Mouse (Mus musculus) limb, embryonic 14.5 days (tissue): ENCODE measurements around the gene Calm3. TPM values are rescaled to one million over a fixed set of nuclear protein-coding genes. Genes with fewer than 3 reads are reported as not detected.
A peak's percentile ranks its signal among the peaks of the same experiment; 100 is the strongest.

Source experiments
- ATAC-seq: fragments of 200-750 bp; cut with Nextera tagmentation; 2 replicates; pipeline ENCODE4 v1.8.0; 2017; ENCODE audit warnings: low read depth, moderate number of reproducible peaks, moderate TSS enrichment; ENCODE audit not compliant: low FRiP score
- DNase-seq: peaks from one replicate; pipeline ENCODE4 v3.0.0-alpha.2; 2015; ENCODE audit warnings: low spot score
- H3K27ac ChIP-seq: fragments of 300-500 bp; sonication (generic); replicated peaks from 2 replicates; pipeline ENCODE4 v1.5.1; 2014; ENCODE audit warnings: low read depth, mild to moderate bottlenecking, low read length, moderate library complexity, mixed read lengths
- H3K27me3 ChIP-seq: fragments of 300-500 bp; sonication (generic); 2 replicates; pipeline ENCODE4 v1.6.1; 2014; ENCODE audit warnings: low read length, mixed read lengths; ENCODE audit not compliant: control insufficient read depth, insufficient read depth
- H3K36me3 ChIP-seq: fragments of 300-500 bp; sonication (generic); 2 replicates; pipeline ENCODE4 v1.6.1; 2014; ENCODE audit warnings: mild to moderate bottlenecking, low read length, moderate library complexity, mixed read lengths; ENCODE audit not compliant: control insufficient read depth, insufficient read depth
- H3K4me1 ChIP-seq: fragments of 300-500 bp; sonication (generic); 2 replicates; pipeline ENCODE4 v1.6.1; 2014; ENCODE audit warnings: antibody characterized with exemption, low read length, mixed read lengths; ENCODE audit not compliant: control insufficient read depth, insufficient read depth
- H3K4me2 ChIP-seq: fragments of 300-500 bp; sonication (generic); replicated peaks from 2 replicates; pipeline ENCODE4 v1.6.1; 2014; ENCODE audit warnings: low read depth, mild to moderate bottlenecking, low read length, moderate library complexity; ENCODE audit not compliant: severe bottlenecking
- H3K4me3 ChIP-seq: fragments of 300-500 bp; sonication (generic); replicated peaks from 2 replicates; pipeline ENCODE4 v1.5.1; 2014; ENCODE audit warnings: low read length
- H3K9ac ChIP-seq: fragments of 300-500 bp; sonication (generic); 2 replicates; pipeline ENCODE4 v1.6.1; 2014; ENCODE audit warnings: mild to moderate bottlenecking, low read depth, low read length, moderate library complexity; ENCODE audit not compliant: severe bottlenecking
- H3K9me3 ChIP-seq: fragments of 300-500 bp; sonication (generic); 2 replicates; pipeline ENCODE4 v1.6.1; 2016; ENCODE audit warnings: low read length; ENCODE audit not compliant: control insufficient read depth
- POLR2A ChIP-seq: fragments of 200-500 bp; IDR thresholded peaks from 2 replicates; pipeline ENCODE4 v1.8.0; 2012; ENCODE audit warnings: inconsistent platforms, mild to moderate bottlenecking, moderate library complexity, borderline replicate concordance; ENCODE audit not compliant: insufficient read depth, insufficient read length; ENCODE audit errors: extremely low read depth
- WGBS: fragments of 180-500 bp; shearing (Covaris S2); extraction: QIAGEN DNeasy Blood & Tissue Kit; methylation state at CpG from one replicate; pipeline ENCODE4 v1.1.7; 2014; 5-methylcytosine and 5-hydroxymethylcytosine counted together
- polyA plus RNA-seq, 2 experiments: library from polyadenylated mRNA; depleted of rRNA in 1 of 2; stranded (reverse) in 1 of 2; unstranded in 1 of 2; fragments of >200 nt; fragmentation: Nextera tagmentation in 1 of 2; extraction: Ambion mirVana in 1 of 2; gene quantifications; 2 replicates each; pipeline versions ENCODE4 v1.2.1 to v1.2.3; 2012 to 2014

Gene Calm3
- polyA plus RNA-seq, 2 experiments = 156 to 281 TPM

GRCm38 (mm10) chr7:16908367-16908766 is 15.5 kb downstream of the Calm3 start:
- no peak for ATAC-seq
- peak overlapping the region; percentile 2; the same call in 1 of the 2 replicates for H3K4me2 ChIP-seq

GRCm38 (mm10) chr7:16907842-16908241 is 16.1 kb downstream of the Calm3 start:
- Histone ChIP-seq H3K36me3 (no peaks in the 10 kb centered on the region), H3K4me1 (peaks cover 17% of the 10 kb centered on the region), H3K27me3 (no peaks in the 10 kb centered on the region), H3K4me3 (no peak overlapping the region), H3K4me2 (0 out of 2 replicates have a peak overlapping the region, but pooled peaks have one; percentile 2), H3K27ac (no peak overlapping the region), H3K9me3 (no peaks in the 10 kb centered on the region), H3K9ac (no peak overlapping the region)
- 67% methylated on average over 7 of the region's 7 CpGs for WGBS
- no peak for TF ChIP-seq POLR2A
- ATAC-seq (no peak), DNase-seq (no peak)

More at GRCm38 (mm10) chr7:16908367-16908766, 15.5 kb downstream of the Calm3 start:
- no peaks in the 10 kb centered on the region for H3K9me3 ChIP-seq
- TF ChIP-seq POLR2A = no peak
- DNase-seq = no peak
- no peak overlapping the region for H3K27ac ChIP-seq
- H3K27me3 ChIP-seq = no peaks in the 10 kb centered on the region
- WGBS = 40% methylated on average over 11 of the region's 11 CpGs
- no peak overlapping the region for H3K4me3 ChIP-seq
- 0 out of 2 replicates have a peak overlapping the region, but pooled peaks have one; percentile 16 for H3K9ac ChIP-seq
- no peaks in the 10 kb centered on the region for H3K36me3 ChIP-seq
- H3K4me1 ChIP-seq = peaks cover 17% of the 10 kb centered on the region

- no peak for TF ChIP-seq POLR2A
- peaks cover 15% of the 10 kb centered on the region for H3K4me1 ChIP-seq
- peak overlapping the region; percentile 4; the same call in 1 of the 2 replicates for H3K9ac ChIP-seq
- no peak overlapping the region for H3K4me3 ChIP-seq
- H3K27me3 ChIP-seq = no peaks in the 10 kb centered on the region
- WGBS = 93% methylated on average over 39 of the region's 41 CpGs
- ATAC-seq (no peak), DNase-seq (no peak)
- no peaks in the 10 kb centered on the region for H3K36me3 ChIP-seq
- 0 out of 2 replicates have a peak overlapping the region, but pooled peaks have one; percentile 13 for H3K4me2 ChIP-seq
- H3K27ac ChIP-seq = no peak overlapping the region
- H3K9me3 ChIP-seq = no peaks in the 10 kb centered on the region
These were observed 16.9 kb downstream of the Calm3 start for GRCm38 (mm10) chr7:16906889-16907559.

GRCm38 (mm10) chr7:16906281-16906680 is 17.6 kb downstream of the Calm3 start, which contains the start of gene Ptgir:
TSS of gene Ptgir (plus strand) at chr7:16906490.
- no peak within 1 kb of the TSS for H3K27ac ChIP-seq
- H3K9ac ChIP-seq = peak within 1 kb of the TSS; percentile 4; the same call in 1 of the 2 replicates
- no peak for TF ChIP-seq POLR2A
- H3K4me2 ChIP-seq = 0 out of 2 replicates have a peak within 1 kb of the TSS, but pooled peaks have one; percentile 13
- H3K4me3 ChIP-seq = no peak within 1 kb of the TSS
- H3K4me1 ChIP-seq = peaks cover 22% of the 10 kb centered on the region
- DNase-seq = peak; percentile 44
- no peaks in the 10 kb centered on the region for H3K9me3 ChIP-seq
- peak; percentile 14; the same call in 1 of the 2 replicates for ATAC-seq
- H3K27me3 ChIP-seq = no peaks in the 10 kb centered on the region
- no peaks in the 10 kb centered on the region for H3K36me3 ChIP-seq
- WGBS = 8% methylated on average over 6 of the region's 6 CpGs

- Histone ChIP-seq H3K27ac (no peak overlapping the region), H3K9ac (no peak overlapping the region), H3K4me1 (peaks cover 26% of the 10 kb centered on the region), H3K9me3 (no peaks in the 10 kb centered on the region), H3K27me3 (no peaks in the 10 kb centered on the region), H3K4me3 (no peak overlapping the region), H3K36me3 (no peaks in the 10 kb centered on the region), H3K4me2 (no peak overlapping the region)
- WGBS = 30% methylated on average over 9 of the region's 9 CpGs
- ATAC-seq = no peak
- TF ChIP-seq POLR2A = no peak
- no peak for DNase-seq
These were observed 18.4 kb downstream of the Calm3 start for GRCm38 (mm10) chr7:16905491-16906021.
